7 mouse cellular contexts compared by ENCODE assay signal in genomic region chr14:55095263-55095662, GRCm38 (mm10). TPM values are rescaled to one million over a fixed set of nuclear protein-coding genes. Genes with fewer than 3 reads are reported as not detected.
DNase-seq lines count a peak whose midpoint lies in the region; ATAC-seq and TF ChIP-seq lines count a peak whose summit lies in the region.

No protein-coding gene starts in this region.

- no peaks in the 10 kb centered on the region for H3K9me3 ChIP-seq in megakaryocyte, embryonic 14.5 days
- H3K9me3 ChIP-seq in forebrain, embryonic 13.5 days (replicated peaks): no peaks in the 10 kb centered on the region
- no peaks in the 10 kb centered on the region for H3K9me3 ChIP-seq in limb, embryonic 14.5 days (ENCODE audit: control insufficient read depth, low read length)
- H3K9me3 ChIP-seq in stomach, embryonic 16.5 days (replicated peaks; ENCODE audit: control insufficient read depth, low read length): no peaks in the 10 kb centered on the region

- H3K27me3 ChIP-seq in megakaryocyte, embryonic 14.5 days (replicated peaks): no peaks in the 10 kb centered on the region
- H3K27me3 ChIP-seq in forebrain, embryonic 13.5 days: no peaks in the 10 kb centered on the region
- H3K27me3 ChIP-seq in limb, embryonic 14.5 days (ENCODE audit: control insufficient read depth, insufficient read depth, low read length): no peaks in the 10 kb centered on the region
- H3K27me3 ChIP-seq in stomach, embryonic 16.5 days (ENCODE audit: control insufficient read depth, insufficient read depth, low read length): no peaks in the 10 kb centered on the region

- 55% methylated on average over 9 of the region's 9 CpGs for WGBS in forebrain, embryonic 13.5 days
- 55% methylated on average over 9 of the region's 9 CpGs for WGBS in limb, embryonic 14.5 days
- WGBS in stomach, embryonic 16.5 days: 44% methylated on average over 9 of the region's 9 CpGs

- H3K4me1 ChIP-seq in megakaryocyte, embryonic 14.5 days: peaks cover 66% of the 10 kb centered on the region
- H3K4me1 ChIP-seq in forebrain, embryonic 13.5 days: peaks cover 43% of the 10 kb centered on the region
- H3K4me1 ChIP-seq in limb, embryonic 14.5 days (ENCODE audit: control insufficient read depth, insufficient read depth, low read length): peaks cover 20% of the 10 kb centered on the region
- peaks cover 17% of the 10 kb centered on the region for H3K4me1 ChIP-seq in stomach, embryonic 16.5 days (ENCODE audit: control insufficient read depth, insufficient read depth, low read length)

- H3K27ac ChIP-seq in forebrain, embryonic 13.5 days: peak overlapping the region; percentile 86
- no peak overlapping the region; the same call in 1 of the 2 replicates for H3K27ac ChIP-seq in limb, embryonic 14.5 days (replicated peaks; ENCODE audit: low read depth, low read length)
- peak overlapping the region; percentile 85 for H3K27ac ChIP-seq in stomach, embryonic 16.5 days (ENCODE audit: low read length)

- no peak for ATAC-seq in megakaryocyte, adult 5-6 weeks (ENCODE audit: poor library complexity, severe bottlenecking)
- ATAC-seq in forebrain, embryonic 13.5 days: no peak
- ATAC-seq in limb, embryonic 14.5 days (ENCODE audit: low FRiP score, low read depth): no peak
- peak; percentile 1; the same call in 1 of the 2 replicates for ATAC-seq in stomach, embryonic 16.5 days (ENCODE audit: insufficient read depth, low FRiP score)

- peak overlapping the region; percentile 93 for H3K4me3 ChIP-seq in megakaryocyte, embryonic 14.5 days (replicated peaks)
- peak overlapping the region; percentile 56 for H3K4me3 ChIP-seq in forebrain, embryonic 13.5 days
- peak overlapping the region; percentile 67 for H3K4me3 ChIP-seq in limb, embryonic 14.5 days (replicated peaks; ENCODE audit: low read length)
- H3K4me3 ChIP-seq in stomach, embryonic 16.5 days (replicated peaks; ENCODE audit: low read length): peak overlapping the region; percentile 85

- DNase-seq in limb, embryonic 14.5 days (ENCODE audit: low spot score): no peak
- DNase-seq in layer of hippocampus, postnatal 14 days (ENCODE audit: low spot score in 2 of 2): no peak
- no peak for DNase-seq in left cerebral cortex, adult 9 months (ENCODE audit: low spot score in 2 of 2)

- peaks cover 38% of the 10 kb centered on the region for H3K36me3 ChIP-seq in megakaryocyte, embryonic 14.5 days (replicated peaks; ENCODE audit: low read length)
- peaks cover 22% of the 10 kb centered on the region for H3K36me3 ChIP-seq in forebrain, embryonic 13.5 days (ENCODE audit: poor library complexity, severe bottlenecking)
- H3K36me3 ChIP-seq in limb, embryonic 14.5 days (ENCODE audit: control insufficient read depth, insufficient read depth, low read length): peaks cover 22% of the 10 kb centered on the region
- H3K36me3 ChIP-seq in stomach, embryonic 16.5 days (ENCODE audit: control insufficient read depth, insufficient read depth, low read length): 0 out of 2 replicates have a peak, but pooled peaks cover 3% of the 10 kb centered on the region

- peak overlapping the region; percentile 82 for H3K4me2 ChIP-seq in forebrain, embryonic 13.5 days
- peak overlapping the region; percentile 67 for H3K4me2 ChIP-seq in limb, embryonic 14.5 days (replicated peaks; ENCODE audit: low read depth, low read length, severe bottlenecking)
- peak overlapping the region; percentile 87 for H3K4me2 ChIP-seq in stomach, embryonic 16.5 days (ENCODE audit: low read depth, low read length)

- H3K9ac ChIP-seq in forebrain, embryonic 13.5 days: peak overlapping the region; percentile 79
- peak overlapping the region; percentile 71 for H3K9ac ChIP-seq in limb, embryonic 14.5 days (ENCODE audit: low read depth, low read length, severe bottlenecking)
- H3K9ac ChIP-seq in stomach, embryonic 16.5 days (ENCODE audit: low read length): peak overlapping the region; percentile 90

- no peak for TF ChIP-seq POLR2A in limb, embryonic 14.5 days (IDR thresholded peaks at IDR 0.05; ENCODE audit: borderline replicate concordance, extremely low read depth, insufficient read depth, insufficient read length)

RNA-seq across cellular contexts. Expression of gene Thtpa, which starts 0.7 kb away (rescaled TPM):
- 2.4 and 2.9 TPM in 2 replicates for polyA plus RNA-seq in megakaryocyte, embryonic 14.5 days (2012; ENCODE audit: insufficient read depth, low replicate concordance)
- 5.4 and 6.9 TPM in 2 replicates for total RNA-seq in megakaryocyte, adult 5-6 weeks (2015)
- total RNA-seq in megakaryocyte, adult 5-6 weeks (2017): 5.9 and 7.2 TPM in 2 replicates
- polyA plus RNA-seq in forebrain, embryonic 13.5 days (2015; fragmentation: Nextera tagmentation; extraction: Ambion mirVana): 39.0 and 42.0 TPM in 2 replicates
- polyA plus RNA-seq in limb, embryonic 14.5 days (2012; rRNA removed): 11.9 and 12.4 TPM in 2 replicates
- 19.9 and 20.3 TPM in 2 replicates for polyA plus RNA-seq in limb, embryonic 14.5 days (2014; fragmentation: Nextera tagmentation; extraction: Ambion mirVana)
- polyA plus RNA-seq in stomach, embryonic 16.5 days (2015; fragmentation: Nextera tagmentation; extraction: Ambion mirVana): 19.9 and 22.5 TPM in 2 replicates
- total RNA-seq in layer of hippocampus, postnatal 14 days (2021): 10 to 100 TPM; 21.7 to 24.7 TPM

RNA-seq across cellular contexts. Expression of gene Zfhx2, which starts 3.1 kb away (rescaled TPM):
- polyA plus RNA-seq in megakaryocyte, embryonic 14.5 days (2012; ENCODE audit: insufficient read depth, low replicate concordance): 10.0 and 16.4 TPM in 2 replicates
- 2.0 and 2.1 TPM in 2 replicates for total RNA-seq in megakaryocyte, adult 5-6 weeks (2015)
- total RNA-seq in megakaryocyte, adult 5-6 weeks (2017): 1.1 and 1.3 TPM in 2 replicates
- 26.7 and 28.0 TPM in 2 replicates for polyA plus RNA-seq in forebrain, embryonic 13.5 days (2015; fragmentation: Nextera tagmentation; extraction: Ambion mirVana)
- polyA plus RNA-seq in limb, embryonic 14.5 days (2012; rRNA removed): 5.3 and 6.1 TPM in 2 replicates
- polyA plus RNA-seq in limb, embryonic 14.5 days (2014; fragmentation: Nextera tagmentation; extraction: Ambion mirVana): 3.7 and 4.7 TPM in 2 replicates
- polyA plus RNA-seq in stomach, embryonic 16.5 days (2015; fragmentation: Nextera tagmentation; extraction: Ambion mirVana): 3.1 and 3.6 TPM in 2 replicates
- total RNA-seq in layer of hippocampus, postnatal 14 days (2021): 10 to 100 TPM; 41.2 to 48.8 TPM

RNA-seq across cellular contexts. Expression of gene Ap1g2, which starts 11.1 kb away (rescaled TPM):
- polyA plus RNA-seq in megakaryocyte, embryonic 14.5 days (2012; ENCODE audit: insufficient read depth, low replicate concordance): 8.5 and 13.4 TPM in 2 replicates
- 43.2 and 46.7 TPM in 2 replicates for total RNA-seq in megakaryocyte, adult 5-6 weeks (2015)
- total RNA-seq in megakaryocyte, adult 5-6 weeks (2017): 11.8 and 18.3 TPM in 2 replicates
- 9.7 and 9.8 TPM in 2 replicates for polyA plus RNA-seq in forebrain, embryonic 13.5 days (2015; fragmentation: Nextera tagmentation; extraction: Ambion mirVana)
- polyA plus RNA-seq in limb, embryonic 14.5 days (2012; rRNA removed): 22.9 and 31.4 TPM in 2 replicates
- polyA plus RNA-seq in limb, embryonic 14.5 days (2014; fragmentation: Nextera tagmentation; extraction: Ambion mirVana): 19.5 and 20.4 TPM in 2 replicates
- polyA plus RNA-seq in stomach, embryonic 16.5 days (2015; fragmentation: Nextera tagmentation; extraction: Ambion mirVana): 46.2 and 54.8 TPM in 2 replicates
- total RNA-seq in layer of hippocampus, postnatal 14 days (2021): 10 to 100 TPM; 15.8 to 18.6 TPM

RNA-seq across cellular contexts. Expression of gene Jph4, which starts 21.5 kb away (rescaled TPM):
- polyA plus RNA-seq in megakaryocyte, embryonic 14.5 days (2012; ENCODE audit: insufficient read depth, low replicate concordance): 0.21 and 1.4 TPM in 2 replicates
- total RNA-seq in megakaryocyte, adult 5-6 weeks (2015): not detected in 2 replicates
- not detected in 2 replicates for total RNA-seq in megakaryocyte, adult 5-6 weeks (2017)
- 17.5 and 17.7 TPM in 2 replicates for polyA plus RNA-seq in forebrain, embryonic 13.5 days (2015; fragmentation: Nextera tagmentation; extraction: Ambion mirVana)
- 10.4 and 11.2 TPM in 2 replicates for polyA plus RNA-seq in limb, embryonic 14.5 days (2012; rRNA removed)
- 2.5 and 3.0 TPM in 2 replicates for polyA plus RNA-seq in limb, embryonic 14.5 days (2014; fragmentation: Nextera tagmentation; extraction: Ambion mirVana)
- polyA plus RNA-seq in stomach, embryonic 16.5 days (2015; fragmentation: Nextera tagmentation; extraction: Ambion mirVana): 1.1 and 1.2 TPM in 2 replicates
- 100 to 1,000 TPM; 408 to 411 TPM for total RNA-seq in layer of hippocampus, postnatal 14 days (2021)
